Mouse (Mus musculus) left cerebral cortex, adult 8-10 months (tissue): ENCODE results near the gene Gstm5. TPM values are rescaled to one million over a fixed set of nuclear protein-coding genes. Genes with fewer than 3 reads are reported as not detected.
"Not testable (repeated sequence)": the region's sequence is repeated elsewhere in the genome, so short reads cannot be mapped to it uniquely, and the experiment has no call there.

Experiments used
- DNase-seq, 2 experiments: peaks; one replicate each; pipeline ENCODE4 v3.0.0; 2022; ENCODE audit warnings: low spot score in 2 of 2
- total RNA-seq, 4 experiments: library from RNA; stranded (reverse); gene quantifications; 2 replicates each; pipeline ENCODE4 v1.2.4; 2022

Gene Gstm5
- 100 to 1,000 TPM; 212 to 271 (median 244) TPM for total RNA-seq

DNA sequence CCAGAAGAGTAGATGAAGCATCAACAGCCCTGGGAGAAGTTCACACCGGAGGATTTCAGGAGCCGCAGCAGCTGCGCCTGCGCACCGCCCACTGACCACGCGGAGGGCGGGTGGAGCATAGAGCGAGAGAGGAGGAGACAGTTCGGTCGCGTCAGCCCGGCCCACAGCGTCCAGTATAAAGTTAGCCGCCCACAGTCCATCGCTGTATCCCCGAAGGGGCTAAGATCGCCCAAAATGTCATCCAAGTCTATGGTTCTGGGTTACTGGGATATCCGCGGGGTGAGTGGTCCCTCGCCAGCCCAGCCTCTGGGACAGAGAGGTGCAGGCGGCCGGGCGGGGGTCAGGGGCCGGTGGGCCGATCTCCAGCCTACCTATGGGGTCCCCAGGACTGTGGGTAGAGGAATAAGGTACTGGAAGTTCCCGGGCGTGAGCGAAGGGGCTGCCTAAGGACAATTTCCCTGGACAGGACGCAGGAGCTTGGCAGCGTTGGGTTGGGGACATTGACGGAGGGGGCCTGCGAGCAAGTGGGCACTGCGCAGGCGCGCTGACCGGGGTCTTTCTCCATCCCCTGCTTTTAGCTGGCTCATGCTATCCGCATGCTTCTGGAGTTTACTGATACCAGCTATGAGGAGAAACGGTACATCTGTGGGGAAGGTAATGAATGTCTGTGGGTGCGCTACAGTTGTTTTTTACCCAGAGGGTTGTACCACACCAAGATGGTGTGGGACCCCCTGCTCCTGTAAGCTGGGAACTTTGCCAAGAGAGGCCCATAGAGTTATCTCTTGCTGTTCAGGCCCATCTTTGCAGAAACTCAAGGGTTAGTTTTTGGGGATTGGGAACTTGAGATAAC, at the start of gene Gstm5:
Gene Gstm5, plus strand, starts transcription at position 102 of the 850 bp plus-strand sequence.
- peak; percentile 82 to 88 for DNase-seq

DNA sequence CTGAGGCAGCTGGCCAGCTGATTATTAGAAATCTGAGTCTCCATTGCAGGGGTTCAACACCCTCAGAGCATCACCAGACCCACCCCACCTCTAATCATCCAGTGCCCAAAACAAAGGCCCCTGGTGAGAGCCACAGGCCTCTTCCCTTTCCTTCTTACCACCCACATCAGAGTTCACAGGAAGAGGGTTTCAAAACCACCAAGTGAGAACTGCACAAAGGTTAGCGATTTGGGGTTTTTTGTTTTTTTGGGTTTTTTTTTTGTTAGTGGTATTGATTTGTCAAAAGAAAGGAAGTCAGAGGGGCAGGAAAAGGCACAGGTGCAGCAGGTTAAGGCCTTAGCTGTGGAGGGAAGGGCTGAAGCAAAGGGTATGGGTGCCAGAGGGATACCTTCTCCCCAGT, 49.4 kb upstream of the Gstm5 start:
- DNase-seq, result no peak

DNA sequence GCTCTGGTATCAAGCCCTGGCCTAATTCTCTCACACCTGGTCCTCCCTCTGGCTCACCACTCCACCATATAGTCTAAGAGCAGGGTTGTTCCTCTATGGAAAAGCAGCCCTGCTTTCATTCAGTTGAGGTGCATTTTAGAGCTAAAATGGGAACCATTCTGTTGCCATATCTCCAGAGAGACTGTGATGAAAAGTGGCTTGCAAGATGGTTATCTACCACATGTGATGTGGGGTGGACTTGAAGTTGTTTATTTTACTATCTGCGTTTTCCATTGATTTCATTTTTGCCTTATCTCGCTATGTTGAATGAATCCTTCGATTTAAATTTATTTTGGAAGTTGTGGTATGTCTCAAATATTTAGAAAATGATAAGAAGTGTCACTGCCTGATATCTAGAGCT, 48.8 kb upstream of the Gstm5 start:
- no peak for DNase-seq

DNA sequence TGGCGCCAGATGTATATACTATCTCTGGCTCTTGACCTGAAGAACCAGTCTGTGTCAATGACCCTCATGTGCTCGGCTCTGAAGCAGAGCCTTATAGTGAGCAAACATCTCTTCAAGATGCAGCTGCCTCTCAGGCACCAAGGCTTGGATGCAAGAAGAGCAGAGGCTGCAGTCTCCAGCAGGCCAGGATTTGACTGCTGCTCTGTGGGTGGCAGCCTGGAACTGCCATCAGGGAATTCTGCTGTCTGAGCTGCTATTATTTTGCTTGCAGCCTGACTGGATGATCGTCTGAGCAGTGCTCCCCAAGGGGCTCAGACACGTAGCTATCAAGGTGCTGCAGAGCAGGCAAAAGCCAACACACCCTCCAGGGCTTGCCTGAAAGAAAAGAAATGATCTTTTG, 47.5 kb upstream of the Gstm5 start:
- no peak for DNase-seq

DNA sequence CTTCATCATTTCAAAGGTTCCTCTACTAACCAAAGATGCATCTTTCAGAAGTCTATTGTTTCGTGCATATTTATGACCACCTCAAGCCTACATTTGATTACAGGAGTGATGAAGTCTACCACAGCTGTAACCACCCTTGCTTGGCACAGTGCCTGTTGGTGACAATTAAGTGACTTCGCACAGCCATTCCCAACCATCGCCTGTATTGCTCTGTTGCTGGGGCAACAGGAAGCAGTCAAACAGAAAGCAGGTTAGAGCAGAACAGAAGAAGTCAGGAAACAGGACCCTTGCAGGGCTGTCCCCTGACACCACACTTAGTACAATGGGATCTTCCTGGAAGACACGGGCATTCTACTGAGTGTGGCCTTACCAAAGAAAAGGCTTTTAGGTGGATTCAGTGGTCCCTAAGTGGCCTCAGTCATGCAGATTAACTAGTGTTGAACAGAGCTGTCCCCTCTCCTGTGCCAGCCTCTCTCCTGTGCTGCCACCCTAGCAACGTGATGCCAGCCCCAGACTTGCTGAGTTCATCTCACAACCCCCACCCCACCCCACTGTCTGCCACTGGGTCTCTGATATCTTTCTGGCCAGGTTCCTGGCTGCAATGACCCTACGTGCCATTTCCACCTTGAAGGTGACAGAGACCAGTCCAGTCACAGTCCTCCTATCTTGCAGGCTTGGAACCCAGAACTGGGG, 46.5 kb upstream of the Gstm5 start:
- no peak for DNase-seq

DNA sequence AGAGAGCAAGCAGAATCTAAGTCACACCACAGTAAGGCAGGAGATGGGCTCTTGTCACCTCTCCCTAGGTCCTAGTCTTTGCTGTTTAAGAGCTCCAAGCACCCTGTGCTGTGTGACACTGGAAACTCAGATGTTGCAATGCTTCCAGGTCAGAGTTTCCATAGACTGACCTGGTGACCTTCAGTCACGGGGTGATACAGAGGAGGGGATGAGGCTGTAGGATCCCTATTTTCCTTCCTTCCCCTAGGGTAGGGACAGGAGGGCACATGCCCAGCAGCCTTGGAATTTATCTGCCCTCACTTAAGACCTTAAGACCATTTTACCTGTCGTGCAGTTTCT, 46.0 kb upstream of the Gstm5 start:
- no peak for DNase-seq

DNA sequence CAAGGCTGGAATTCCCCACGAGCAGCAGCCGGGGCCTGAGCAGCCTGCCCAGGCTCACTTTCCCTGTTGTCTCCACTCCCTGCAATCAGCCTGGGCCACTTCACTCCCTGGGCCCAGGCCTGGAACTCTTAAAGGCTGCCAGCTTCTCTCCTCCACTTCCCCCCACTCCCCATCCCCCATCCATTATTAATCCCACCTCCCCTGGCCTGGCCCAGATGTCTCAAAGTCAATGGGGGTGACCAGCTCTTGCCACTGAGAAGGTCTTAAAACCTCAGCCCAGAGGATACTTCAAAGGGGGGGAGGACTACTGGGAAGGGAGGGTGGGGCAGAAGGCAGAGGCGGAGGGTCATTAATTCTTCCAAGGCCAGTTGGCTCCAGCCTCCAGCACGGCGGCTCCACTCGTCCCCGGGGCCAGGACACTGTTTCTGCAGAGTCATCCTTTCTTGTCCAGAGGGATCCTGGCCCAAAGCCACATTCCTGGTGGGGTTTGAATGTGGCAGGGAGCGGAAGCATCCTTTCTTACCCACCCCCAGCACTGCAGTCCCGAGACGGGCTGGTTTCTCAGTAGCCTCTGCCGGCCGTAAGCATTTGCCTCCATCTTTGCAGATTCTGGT, 45.1 kb upstream of the Gstm5 start:
- no peak for DNase-seq

DNA sequence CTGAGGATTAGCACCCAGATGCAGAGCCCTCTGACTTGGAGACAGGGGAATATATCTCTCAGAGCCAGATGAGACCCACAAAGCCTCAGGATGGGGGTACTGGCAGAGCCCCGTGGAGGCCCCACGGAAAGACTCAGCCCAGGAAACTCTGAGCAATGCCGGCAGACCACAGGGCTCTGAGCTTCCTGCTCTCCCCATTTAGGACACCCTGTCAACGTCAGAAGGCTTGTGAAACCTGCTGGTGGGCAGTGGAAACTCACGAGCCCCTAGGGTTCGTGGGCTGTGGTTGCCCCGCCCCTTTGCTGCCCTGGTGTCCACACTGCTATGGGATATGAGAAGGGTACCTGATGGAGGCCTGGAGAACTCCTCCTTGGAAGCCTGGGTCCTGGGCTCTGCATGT, 42.8 kb upstream of the Gstm5 start:
- DNase-seq, result no peak

DNA sequence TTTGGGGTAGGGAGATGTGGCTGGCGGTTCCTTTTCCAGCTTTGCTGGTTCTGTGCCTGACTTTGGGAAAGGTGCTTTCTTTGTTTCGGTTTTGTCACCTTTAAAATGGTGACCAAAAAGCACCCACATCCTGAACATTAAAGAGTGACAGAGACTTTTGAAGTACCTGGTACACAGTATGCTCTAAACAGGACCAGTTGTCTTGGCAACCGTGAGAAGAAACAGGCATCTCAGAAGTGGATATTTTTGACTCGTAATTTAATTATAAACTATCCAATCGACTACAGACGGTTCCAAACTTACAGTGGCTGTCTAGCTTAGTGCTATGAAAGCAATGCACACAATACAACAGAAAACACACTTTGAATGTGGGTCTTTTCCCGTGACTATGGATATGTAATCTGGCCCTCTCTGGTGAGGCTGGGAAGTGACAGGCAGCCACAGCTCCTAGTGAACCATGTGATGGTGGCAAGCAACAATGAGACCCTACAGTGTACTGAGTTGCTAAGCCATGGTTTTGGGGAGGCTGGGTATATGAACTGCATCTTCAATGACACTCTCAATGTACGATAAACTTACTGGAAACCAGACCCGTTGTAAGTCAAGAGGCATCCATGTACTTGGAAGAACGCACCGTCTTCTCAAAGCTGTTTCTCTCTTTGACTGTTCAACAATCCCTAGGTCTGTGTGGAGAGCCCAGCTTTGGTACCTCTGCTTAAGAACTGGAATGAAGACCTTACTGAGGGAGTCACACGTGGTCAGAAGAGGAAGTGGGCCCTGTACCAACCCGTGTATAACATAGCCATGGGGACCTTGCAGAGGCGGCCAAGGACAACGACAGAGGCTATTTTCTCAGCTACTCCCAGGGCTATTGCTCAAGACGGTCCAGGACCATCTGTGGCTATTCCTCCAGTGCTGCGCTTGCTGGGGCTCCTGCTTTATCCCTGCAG, 42.1 kb upstream of the Gstm5 start:
- DNase-seq, result no peak

DNA sequence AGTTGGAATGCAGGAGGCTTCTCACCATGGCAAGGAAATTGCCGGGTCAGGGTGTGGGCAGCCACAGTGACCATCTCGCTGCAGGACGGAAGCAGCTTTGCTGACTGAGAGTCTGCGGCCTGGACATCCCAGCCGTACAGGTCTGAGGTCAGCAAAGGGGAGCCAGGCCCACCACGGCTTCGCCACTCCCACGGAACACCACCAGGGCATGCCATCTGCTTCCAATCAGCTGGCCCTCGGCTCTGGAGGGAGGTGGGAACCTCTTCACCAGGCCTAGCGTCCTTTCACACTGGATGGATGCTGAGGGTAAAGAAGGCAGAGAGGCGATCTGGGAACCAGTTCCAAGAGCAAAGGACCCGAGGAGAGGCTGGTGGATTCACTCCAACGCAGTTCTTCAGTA, 40.3 kb upstream of the Gstm5 start:
- DNase-seq, result no peak

DNA sequence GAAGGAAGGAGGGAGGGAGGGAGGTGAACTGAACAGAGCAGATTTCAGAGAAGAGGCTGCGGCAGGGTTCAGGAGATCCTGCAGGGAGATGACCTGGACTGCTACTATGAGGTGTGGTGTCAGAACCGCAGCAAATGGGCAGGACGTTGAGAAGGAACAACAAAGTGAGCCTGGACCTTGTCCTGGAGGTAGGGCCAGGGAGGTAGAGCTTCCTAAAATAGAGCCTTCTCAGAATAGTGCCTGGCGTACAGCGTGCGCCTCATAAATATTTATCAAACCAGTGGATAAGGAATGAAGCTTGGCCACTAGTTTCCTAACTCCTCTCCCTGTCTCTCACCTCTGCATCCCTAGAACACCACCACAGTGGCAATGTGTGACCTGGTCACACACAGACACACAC, 38.0 kb upstream of the Gstm5 start:
- DNase-seq, result no peak

DNA sequence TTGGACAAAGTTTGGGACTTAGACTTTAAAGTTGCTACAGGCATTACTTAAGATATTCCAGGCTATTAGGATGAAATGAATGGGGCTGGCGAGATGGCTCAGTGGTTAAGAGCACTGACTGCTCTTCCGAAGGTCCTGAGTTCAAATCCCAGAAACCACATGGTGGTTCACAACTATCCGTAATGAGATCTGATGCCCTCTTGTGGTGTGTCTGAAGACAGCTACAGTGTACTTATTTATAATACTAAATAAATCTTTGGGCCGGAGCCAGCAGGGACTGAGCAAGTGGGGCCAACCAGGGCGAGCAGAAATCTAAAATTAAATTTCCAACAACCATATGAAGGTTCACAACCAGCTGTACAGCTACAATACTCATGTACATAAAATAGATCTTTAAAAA, 34.1 kb upstream of the Gstm5 start:
- DNase-seq, result not testable (repeated sequence)

DNA sequence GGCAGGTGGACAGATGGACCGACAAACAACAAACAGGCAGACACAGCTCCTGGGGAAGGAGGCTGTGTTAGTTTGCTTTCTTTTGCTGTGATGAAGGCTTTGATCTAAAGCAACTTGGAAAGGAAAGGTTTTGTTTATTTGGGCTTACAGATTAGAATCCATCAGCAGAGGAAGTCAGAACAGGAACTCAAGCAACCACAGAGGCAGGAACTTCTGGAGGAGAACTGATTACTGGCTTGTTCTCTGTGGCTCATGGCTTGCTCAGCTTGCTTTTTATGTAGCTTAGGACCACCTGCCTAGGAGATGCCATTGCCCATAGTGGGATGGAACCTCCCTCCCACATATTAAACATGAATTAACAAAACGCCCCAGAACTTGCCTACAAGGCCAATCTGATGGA, 33.1 kb upstream of the Gstm5 start:
- no peak for DNase-seq

DNA sequence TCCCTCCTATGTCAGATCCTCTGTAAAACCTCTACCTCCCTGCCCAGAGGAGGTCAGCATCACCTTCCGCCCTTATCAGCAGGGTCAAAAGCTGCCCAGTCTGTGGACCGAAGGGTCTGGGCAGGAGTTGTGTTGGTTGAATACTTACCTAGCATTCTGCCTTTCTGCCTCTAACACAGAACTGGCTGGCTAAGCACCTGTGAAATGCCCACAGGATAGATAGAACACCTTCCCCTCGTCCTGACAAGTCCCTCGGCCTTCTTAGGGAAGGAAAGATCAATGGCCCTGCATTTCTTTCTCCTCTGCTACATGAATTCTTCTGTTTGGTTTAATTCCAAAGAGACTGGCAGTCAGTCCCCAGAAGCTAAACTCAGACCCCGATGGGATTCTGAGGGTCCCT, 32.1 kb upstream of the Gstm5 start:
- DNase-seq, result no peak

DNA sequence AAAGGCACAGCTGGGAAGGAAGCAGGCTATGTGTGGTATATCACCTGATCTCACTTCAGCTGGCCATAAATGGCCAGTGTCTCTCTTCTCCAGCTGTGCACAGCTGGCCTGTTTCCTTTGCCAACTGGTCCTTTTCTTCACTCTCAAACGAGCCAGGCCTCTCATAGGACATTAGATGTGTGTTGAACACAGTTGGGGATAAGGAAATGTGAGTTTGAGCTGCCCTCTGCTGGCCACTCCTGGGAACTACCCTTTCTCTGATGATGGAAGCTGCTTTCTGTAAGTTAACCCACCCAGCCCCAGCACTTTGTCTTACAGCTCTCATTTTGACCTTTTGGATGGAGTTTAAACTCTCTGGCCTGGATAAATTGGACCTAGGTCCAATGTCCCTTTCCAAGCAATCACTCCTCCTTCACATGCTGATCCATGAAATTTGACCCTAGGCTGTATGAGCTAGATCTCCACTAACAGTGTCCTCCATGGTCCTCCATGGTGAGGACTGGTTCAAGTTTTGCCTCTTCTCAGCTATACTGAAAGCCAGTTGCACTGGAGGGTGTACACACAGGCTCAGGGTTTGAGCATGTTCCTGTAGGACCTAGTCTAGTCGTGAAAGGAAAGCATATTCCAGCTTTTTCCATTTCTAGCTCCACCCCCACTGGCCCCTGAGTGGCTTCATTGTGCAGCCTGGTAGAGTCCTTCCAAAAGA, 31.6 kb upstream of the Gstm5 start:
- DNase-seq, result peak; percentile 82 to 93

DNA sequence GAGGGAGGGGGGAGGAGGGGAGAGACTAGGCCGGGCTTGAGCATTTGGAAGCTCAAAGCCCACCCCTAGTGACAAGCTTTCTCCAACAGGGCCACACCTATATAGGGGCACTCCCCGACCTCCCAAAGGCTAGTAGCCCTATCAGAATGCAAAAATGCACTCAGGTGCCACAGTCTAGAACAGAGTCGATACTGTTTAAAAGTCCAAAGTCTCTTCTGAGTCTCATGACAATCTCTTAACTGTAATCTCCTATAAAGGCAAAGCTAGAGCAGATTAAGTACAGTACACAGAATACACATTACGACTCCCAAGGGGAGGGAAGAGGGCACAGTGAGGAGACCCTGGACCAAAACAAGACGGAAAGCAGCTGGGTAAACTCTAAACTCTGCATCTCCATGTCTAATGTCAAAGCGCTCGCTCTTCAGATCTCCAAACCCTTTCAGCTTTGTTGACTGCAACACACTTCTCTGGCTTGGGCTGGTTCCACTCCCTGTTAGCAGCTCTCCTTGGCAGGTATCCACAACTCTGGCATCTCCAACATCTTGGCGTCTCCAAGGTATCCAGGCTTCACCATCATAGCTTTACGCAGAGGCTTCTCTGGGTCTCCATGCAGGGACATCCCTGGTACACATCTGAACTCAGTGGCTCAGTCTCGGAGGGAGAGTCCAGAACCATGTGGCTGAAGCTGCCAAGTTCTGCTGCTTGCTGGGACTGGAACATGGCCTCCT, 30.1 kb upstream of the Gstm5 start:
- no peak for DNase-seq

DNA sequence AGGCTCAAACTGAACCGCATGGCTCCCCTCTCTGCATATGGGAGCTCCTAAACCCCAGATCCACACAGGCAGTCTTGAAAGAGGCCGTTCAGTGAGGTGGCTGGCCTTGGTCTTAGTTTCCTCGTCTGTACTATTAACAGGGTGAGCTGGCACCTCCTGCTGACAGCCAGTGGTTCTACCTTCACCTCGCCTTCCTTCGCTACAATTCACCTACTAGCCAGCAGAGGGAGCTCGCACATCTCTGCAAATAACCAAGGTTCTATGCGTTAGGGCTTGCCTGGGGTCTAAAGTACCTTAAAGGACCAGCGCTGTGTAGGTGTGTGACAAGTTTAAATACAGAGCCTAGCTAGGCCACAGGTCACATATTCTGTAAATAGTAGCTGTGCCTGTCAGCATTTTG, 28.5 kb upstream of the Gstm5 start:
- peak; percentile 77 to 85 for DNase-seq

DNA sequence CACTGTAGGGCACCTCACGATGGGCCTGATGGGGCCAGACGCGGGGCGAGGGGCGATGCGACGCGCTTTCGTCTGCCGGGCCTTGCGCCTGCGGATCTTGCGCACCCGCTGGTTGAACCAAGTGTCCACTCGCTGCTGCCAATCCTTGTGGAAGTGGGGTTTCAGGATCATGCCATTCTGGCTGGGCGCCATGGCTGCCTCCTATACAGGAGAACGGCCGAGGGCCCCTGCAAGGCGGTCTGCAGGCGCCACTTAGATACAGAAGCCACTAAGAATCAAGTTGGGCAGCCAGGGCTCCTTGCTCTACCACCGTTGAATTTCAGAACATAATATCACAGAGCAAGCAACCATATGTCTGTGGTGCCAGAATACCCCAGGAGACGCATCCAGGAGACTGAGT, 27.2 kb upstream of the Gstm5 start:
- DNase-seq, result no peak

DNA sequence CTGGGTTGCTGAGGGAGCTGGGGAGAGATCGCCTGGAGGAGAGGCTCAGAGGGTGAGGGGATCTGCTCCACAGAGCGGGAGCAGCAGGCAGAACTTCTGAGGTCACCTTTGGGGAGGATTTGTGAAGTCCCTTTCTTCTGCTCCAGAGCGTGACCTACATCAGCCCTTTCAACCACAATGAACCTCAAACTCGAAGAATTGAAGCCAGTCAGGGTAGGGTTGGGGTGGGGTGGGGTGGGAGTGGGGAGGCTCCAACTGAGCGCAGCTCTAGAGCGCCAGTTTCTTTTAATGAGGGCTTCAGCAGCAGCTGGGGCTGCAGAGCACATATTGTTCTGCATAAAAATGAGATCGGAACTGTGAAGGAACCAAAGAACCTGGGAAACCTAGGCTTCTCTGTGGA, 26.5 kb upstream of the Gstm5 start:
- peak in 1 of 2 experiments; percentile 48 for DNase-seq

DNA sequence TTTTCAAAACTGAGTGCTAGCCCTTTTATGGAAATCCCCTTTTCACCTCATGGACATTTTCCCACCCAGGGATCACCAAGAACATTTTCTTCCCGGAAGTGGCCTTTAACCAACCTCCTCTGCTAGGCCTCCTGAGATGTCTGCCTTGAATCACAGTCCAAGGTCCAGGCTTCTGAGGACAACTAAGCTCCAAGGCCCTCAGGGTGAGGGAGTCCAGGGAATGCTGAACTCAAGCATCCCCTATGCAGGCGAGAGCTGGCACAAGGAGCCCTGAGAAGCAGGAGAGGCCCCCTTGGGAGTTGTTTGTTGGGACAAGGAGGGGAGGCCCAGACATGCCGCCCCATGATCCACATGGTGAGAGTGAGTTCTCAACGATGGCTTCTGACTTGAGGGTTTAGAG, 25.7 kb upstream of the Gstm5 start:
- DNase-seq, result no peak
